Mouse (Mus musculus): Measurements from ENCODE around the gene Cul5.

The Cul5 gene

DNA sequence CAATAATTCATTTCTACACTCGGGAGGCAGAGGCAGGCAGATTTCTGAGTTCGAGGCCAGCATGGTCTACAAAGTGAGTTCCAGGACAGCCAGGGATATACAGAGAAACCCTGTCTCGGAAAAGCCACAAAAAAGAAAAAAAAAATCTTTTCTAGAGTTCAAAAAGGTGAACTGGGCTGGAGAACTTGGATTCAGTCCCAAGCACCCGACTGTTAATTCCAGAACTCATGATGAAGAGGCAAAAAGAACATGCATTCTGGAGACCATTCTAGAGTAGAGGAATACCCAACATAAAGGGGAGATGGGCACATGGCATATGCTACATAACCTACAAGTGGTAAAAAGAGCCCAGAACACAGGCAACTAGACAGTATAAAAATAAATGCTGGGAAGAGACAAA, 62.0 kb downstream of the Cul5 start:
- in situ Hi-C loops (cut with MboI, MseI): no loop called here

DNA sequence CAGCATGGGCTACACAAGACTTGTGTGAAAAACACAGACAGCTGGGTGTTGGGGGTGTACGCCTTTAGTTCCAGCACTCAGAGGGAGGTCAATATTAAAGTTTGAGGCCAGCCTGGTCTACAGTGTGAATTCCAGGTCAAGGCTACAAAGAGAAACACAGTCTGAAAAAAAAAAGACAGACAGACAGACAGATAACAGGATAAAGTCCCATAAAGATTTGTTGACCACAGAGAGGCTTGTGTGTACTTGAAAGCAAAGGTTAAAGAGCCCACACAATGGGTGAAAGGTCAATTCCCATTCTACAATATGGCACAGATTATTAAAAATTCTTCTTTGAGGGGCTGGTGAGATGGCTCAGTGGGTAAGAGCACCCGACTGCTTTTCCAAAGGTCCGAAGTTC, 62.6 kb downstream of the Cul5 start:
- in situ Hi-C loops (cut with MboI, MseI): no loop called here

DNA sequence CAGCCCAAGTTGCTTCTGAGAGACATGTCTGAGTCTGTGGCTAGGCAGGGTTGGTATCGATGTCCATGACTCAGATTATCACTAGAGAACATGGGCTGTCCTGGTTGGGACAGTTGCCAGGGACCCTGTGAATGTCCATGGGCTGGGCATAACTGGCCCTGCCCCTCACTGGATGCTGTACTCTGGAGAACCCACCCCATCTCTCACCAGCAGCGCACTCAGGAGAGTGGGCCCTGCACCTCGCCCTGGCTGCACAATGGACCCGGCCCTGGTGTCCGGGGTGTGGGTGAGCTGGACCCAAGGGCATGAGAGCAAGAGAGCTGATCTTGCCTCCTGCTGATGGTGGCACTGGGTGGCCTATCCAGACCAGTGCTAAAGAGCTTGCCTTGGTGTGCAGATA, 64.9 kb downstream of the Cul5 start:
- in situ Hi-C loops (cut with MboI, MseI): no loop called here

DNA sequence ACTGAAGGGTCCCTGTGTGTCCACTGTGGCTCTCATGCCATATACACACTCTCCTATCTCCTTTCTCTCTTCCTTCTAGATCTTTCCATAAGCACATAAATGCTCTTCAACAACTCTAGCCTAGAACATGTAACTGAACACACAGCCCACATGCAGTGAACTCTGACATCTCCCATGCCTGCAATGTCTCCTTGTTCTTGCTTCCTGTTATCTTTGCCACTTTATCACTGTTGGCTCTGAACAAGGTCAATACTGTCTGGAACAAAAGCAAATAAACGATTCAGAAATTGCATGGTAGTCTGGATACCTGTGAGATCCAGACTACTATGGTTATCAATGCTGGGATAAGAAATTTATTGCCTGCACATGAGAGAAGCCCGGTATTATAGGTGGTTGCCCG, 66.0 kb downstream of the Cul5 start:
- in situ Hi-C loops (cut with MboI, MseI): no loop called here

DNA sequence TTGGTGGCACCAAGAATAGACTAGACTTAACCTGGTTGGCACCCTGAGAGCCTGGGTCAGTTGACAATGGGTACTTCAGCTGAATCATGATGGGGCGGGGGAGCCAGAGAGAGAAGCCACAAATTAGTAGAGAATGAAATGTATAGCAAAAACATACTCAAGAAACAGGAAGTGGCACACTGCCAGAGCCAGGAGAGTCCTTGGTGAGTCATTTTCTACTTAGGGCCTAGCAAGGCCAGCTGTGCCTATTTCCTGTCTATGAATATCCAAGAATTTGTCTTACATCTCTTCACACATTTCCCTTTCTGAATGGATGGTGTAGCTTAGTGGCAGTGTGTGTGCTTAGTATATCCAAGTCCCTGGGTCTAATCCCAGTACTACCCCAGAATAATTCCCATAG, 66.4 kb downstream of the Cul5 start:
- in situ Hi-C loops (cut with MboI, MseI): no loop called here

DNA sequence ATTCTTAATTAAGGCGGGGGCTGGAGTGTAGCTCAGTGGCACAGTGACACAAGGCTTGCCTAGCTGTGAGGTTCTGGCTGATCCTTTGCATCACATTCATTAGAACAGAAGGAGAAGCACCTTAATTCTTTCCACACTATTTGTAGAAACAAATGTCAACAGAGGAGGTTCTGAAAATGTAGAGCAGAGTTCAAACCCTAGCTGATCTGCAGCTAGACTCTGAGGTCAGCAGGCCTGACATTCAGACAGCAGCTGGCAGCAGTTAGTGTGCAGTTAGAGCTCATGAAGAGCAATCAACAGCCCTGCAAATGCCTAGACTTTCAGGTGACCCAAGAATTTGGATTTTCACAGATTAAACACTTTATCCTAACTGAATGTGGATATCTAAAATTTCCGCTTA, 68.3 kb downstream of the Cul5 start:
- in situ Hi-C loops (cut with MboI, MseI): no loop called here

DNA sequence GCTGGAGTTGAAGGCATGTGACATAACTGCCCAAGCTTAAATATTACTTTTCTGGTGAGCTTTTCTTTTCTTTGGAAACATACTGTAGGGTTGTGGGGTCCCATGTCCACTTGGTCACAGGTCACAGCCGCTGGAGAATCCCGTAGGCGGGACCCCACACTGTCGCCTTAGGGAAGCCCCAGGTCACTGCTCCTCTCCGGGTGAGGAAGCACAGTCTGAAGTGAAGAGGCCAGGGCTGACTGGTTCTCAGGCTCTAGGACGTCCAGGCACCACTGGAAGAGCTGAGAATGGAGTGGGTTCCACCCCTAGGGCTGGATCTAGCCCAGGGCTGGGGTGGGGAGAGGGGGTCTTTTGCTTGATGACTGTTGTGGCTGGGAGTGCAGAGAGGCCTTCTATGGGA, 71.2 kb downstream of the Cul5 start:
- in situ Hi-C loops (cut with MboI, MseI): loop anchor here (10.0 kb wide), 1 partner anchor 66 kb away; no protein-coding TSS in a partner anchor

DNA sequence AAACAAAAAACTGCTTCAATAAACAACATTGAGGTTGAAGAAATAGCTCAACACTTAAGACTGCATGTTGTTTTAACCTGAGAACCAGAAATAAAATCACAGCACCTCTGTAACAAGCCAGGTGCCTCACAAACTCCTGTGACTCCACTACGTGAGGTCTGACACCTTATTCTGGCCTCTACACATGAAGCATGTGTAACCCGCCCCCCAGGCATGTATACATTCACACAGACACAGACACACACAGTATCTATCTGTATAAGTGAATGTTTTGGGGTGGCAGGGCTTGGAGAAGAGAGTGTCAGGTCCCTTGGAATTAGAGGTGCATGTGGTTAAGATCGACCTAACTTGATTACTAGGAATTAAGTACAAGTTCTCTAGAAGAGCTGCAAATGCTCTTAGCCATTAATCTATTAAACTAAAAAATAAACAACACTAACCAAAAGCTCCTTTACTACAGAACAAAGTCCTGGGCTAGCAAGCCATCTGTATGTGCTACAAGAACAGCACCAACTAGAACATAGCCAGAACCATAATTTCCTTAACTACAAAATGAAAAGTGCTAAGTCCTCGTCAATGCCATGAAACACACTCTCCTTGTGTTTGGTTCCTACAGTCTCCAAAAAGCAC, 72.7 kb downstream of the Cul5 start:
- in situ Hi-C loops (cut with MboI, MseI): loop anchor here (10.0 kb wide), 1 partner anchor 68 kb away; no protein-coding TSS in a partner anchor

DNA sequence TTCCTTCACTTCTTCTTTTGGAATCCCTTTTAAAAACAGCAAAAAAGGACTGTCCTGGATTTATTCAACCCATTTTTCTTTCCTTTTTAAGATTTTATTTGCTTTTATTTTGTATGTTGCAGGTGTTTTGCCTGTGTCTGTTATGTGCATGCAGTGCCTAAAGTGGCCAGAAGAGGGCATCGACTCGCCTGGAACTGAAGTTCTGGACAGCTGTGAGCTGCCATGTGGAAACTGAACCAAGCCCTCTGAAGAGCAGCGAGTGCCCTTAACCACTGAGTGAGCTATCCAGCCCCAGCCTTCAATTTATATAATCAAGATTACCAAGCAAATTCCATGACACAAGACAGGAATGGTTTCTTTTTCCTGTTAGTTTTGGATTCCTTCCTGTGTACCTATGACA, 75.0 kb downstream of the Cul5 start:
- in situ Hi-C loops (cut with MboI, MseI): loop anchor here (10.0 kb wide), 1 partner anchor 70 kb away; no protein-coding TSS in a partner anchor

DNA sequence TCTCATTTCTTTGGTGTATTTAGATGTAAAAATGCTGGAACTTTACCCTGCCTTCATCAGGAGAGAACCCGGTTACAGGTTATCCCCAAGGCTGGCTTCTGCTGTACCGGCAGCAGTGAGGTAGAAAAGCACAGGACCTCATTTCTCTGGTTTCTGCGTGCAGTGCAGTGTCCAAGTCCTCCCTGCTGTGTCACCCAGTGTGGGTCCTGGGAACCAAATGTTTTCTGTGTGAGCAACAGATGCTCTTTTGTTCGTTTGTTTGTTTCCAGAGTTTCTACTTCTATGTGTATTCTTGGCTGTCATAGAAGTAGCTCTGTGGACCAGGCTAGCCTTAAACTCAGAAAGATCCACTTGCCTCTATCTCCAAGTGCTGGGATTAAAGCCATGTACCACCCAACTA, 87.9 kb downstream of the Cul5 start:
- in situ Hi-C loops (cut with MboI, MseI): no loop called here

DNA sequence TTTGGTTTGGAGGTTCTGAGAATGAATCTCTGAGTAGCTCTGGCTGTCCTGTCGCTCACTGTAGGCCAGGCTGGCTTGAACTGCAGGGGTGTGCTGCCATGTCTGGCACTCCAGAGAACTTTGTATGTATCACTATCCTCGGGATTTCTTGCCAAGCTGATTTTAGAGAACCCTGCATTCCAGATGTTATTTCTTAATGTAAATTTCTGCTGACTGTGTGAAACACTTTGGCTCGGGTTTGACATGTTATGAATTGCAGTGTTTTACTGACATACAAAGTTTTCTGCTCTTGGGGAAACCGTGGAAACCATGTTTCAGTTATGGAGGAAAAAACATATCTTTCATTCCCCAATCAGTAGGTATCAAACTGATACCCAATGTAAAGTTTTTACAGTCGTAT, 94.1 kb downstream of the Cul5 start:
- in situ Hi-C loops (cut with MboI, MseI): no loop called here

DNA sequence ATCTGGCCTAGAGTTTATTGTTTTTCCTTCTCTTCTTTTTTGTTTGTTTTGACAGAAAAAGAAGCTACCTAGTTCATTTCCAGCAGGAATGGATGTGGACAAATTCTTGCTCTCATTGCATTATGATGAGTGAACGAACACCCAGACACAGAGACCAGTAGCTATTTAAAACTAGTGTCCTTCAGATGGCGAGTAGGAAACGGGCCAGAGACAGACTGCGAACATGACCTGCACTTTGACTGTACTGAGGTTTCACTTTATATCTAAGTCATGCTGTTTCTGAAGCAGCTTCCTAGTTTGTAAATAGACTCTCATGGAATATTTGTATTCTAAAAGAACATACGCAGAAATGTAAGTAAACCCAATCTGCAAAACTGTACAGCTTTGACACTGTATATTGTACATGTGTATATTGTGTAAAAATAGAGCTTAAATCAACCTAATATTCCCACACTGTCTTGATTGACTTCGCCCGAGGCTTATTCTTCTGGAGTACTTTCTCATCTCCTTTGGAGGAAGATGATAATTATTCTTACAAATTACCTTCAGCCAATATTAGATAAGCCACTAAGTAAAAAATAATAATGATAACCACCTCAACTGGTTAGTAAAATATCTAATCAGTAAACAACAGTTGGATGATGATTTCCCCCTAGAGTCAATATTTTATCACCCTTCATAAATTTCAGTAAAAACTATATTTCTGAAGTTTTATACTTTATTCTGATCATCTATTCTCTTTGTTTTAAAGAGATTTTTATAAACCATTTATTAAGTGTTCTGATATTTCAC, 97.1 kb downstream of the Cul5 start:
- in situ Hi-C loops (cut with MboI, MseI): no loop called here

DNA sequence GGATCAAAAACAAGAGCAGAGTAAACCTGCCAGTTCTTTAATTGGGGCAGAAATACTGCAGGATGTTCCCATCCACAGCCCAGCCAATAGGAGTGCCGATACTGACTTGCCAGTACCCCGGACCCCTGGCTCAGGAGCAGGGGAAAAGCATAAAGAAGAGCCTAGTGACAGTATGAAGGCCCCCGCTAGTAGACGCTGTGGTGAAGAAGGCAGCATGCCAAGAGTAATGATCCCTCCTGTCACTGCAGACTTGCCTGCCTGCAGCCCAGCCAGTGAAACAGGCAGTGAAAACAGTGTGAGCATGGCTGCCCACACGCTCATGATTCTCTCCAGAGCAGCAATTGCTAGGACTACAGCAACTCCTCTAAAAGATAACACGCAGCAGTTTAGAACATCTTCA, 99.2 kb downstream of the Cul5 start:
- in situ Hi-C loops (cut with MboI, MseI): no loop called here

Data from T-helper 2 cell (primary cell).